12 mouse cellular contexts compared by ENCODE assay signal in genomic region chr7:19564455-19564854, GRCm38 (mm10). TPM values are rescaled to one million over a fixed set of nuclear protein-coding genes. Genes with fewer than 3 reads are reported as not detected.
DNase-seq lines count a peak whose midpoint lies in the region; ATAC-seq and TF ChIP-seq lines count a peak whose summit lies in the region.
"Had no signal": no experiment of that assay in that cellular context is flagged by ENCODE, and none has a peak within 500 bp of the region (broad histone marks: within the 10 kb centered on the region; RNA-seq: fewer than 3 reads in every experiment).

No protein-coding gene starts in this region.

- no peak overlapping the region for H3K4me2 ChIP-seq in forebrain, embryonic 13.5 days
- no peak overlapping the region for H3K4me2 ChIP-seq in lung, postnatal 0 days (replicated peaks; ENCODE audit: low read depth, low read length)
- peak overlapping the region; percentile 90 for H3K4me2 ChIP-seq in liver, embryonic 15.5 days

- peaks cover 9% of the 10 kb centered on the region for H3K9me3 ChIP-seq in forebrain, embryonic 10.5 days
- H3K9me3 ChIP-seq in forebrain, embryonic 13.5 days (replicated peaks) = 0 out of 2 replicates have a peak, but pooled peaks cover 5% of the 10 kb centered on the region
- no peaks in the 10 kb centered on the region for H3K9me3 ChIP-seq in lung, postnatal 0 days (ENCODE audit: low read length)
- no peaks in the 10 kb centered on the region for H3K9me3 ChIP-seq in liver, embryonic 15.5 days (replicated peaks)
- H3K9me3 ChIP-seq: limb, embryonic 10.5 days; midbrain, embryonic 12.5 days had no signal

- H3K4me3 ChIP-seq in forebrain, embryonic 10.5 days = 0 out of 2 replicates have a peak overlapping the region, but pooled peaks have one; percentile 100
- H3K4me3 ChIP-seq in forebrain, embryonic 13.5 days = no peak overlapping the region
- H3K4me3 ChIP-seq in lung, postnatal 0 days (ENCODE audit: low read depth, low read length) = no peak overlapping the region
- peak overlapping the region; percentile 94 for H3K4me3 ChIP-seq in liver, embryonic 15.5 days (replicated peaks)
- H3K4me3 ChIP-seq: limb, embryonic 10.5 days; midbrain, embryonic 12.5 days had no signal

- no peaks in the 10 kb centered on the region for H3K27me3 ChIP-seq in forebrain, embryonic 10.5 days (ENCODE audit: poor library complexity, severe bottlenecking)
- no peaks in the 10 kb centered on the region for H3K27me3 ChIP-seq in forebrain, embryonic 13.5 days
- no peaks in the 10 kb centered on the region for H3K27me3 ChIP-seq in lung, postnatal 0 days (replicated peaks; ENCODE audit: insufficient read depth, low read length)
- H3K27me3 ChIP-seq in liver, embryonic 15.5 days = no peaks in the 10 kb centered on the region
- H3K27me3 ChIP-seq: midbrain, embryonic 12.5 days had no signal

- peaks cover 52% of the 10 kb centered on the region for H3K36me3 ChIP-seq in forebrain, embryonic 10.5 days (replicated peaks)
- peaks cover 40% of the 10 kb centered on the region for H3K36me3 ChIP-seq in forebrain, embryonic 13.5 days (ENCODE audit: poor library complexity, severe bottlenecking)
- peaks cover 14% of the 10 kb centered on the region for H3K36me3 ChIP-seq in lung, postnatal 0 days (ENCODE audit: insufficient read depth, low read length)
- H3K36me3 ChIP-seq in liver, embryonic 15.5 days (replicated peaks) = peaks cover 47% of the 10 kb centered on the region

- 91% methylated on average over 4 of the region's 4 CpGs for WGBS in forebrain, embryonic 10.5 days
- WGBS in forebrain, embryonic 13.5 days = 88% methylated on average over 4 of the region's 4 CpGs
- WGBS in lung, postnatal 0 days = 90% methylated on average over 4 of the region's 4 CpGs
- 81% methylated on average over 4 of the region's 4 CpGs for WGBS in liver, embryonic 15.5 days (ENCODE audit: insufficient replicate concordance)

- no peak overlapping the region for H3K27ac ChIP-seq in forebrain, embryonic 10.5 days
- H3K27ac ChIP-seq in forebrain, embryonic 13.5 days = no peak overlapping the region
- H3K27ac ChIP-seq in lung, postnatal 0 days (ENCODE audit: low read length) = no peak overlapping the region
- peak overlapping the region; percentile 94 for H3K27ac ChIP-seq in liver, embryonic 15.5 days (replicated peaks)
- H3K27ac ChIP-seq: limb, embryonic 10.5 days had no signal

- no peak for TF ChIP-seq EP300 in lung, postnatal 0 days (IDR thresholded peaks at IDR 0.05)

- no peak overlapping the region for H3K9ac ChIP-seq in forebrain, embryonic 13.5 days
- H3K9ac ChIP-seq in lung, postnatal 0 days (replicated peaks; ENCODE audit: low read depth) = no peak overlapping the region
- peak overlapping the region; percentile 9; the same call in 1 of the 2 replicates for H3K9ac ChIP-seq in liver, embryonic 15.5 days
- H3K9ac ChIP-seq: midbrain, embryonic 12.5 days had no signal

- peaks cover 33% of the 10 kb centered on the region for H3K4me1 ChIP-seq in forebrain, embryonic 10.5 days
- peaks cover 32% of the 10 kb centered on the region for H3K4me1 ChIP-seq in forebrain, embryonic 13.5 days
- H3K4me1 ChIP-seq in lung, postnatal 0 days (ENCODE audit: insufficient read depth, low read depth, low read length) = peaks cover 11% of the 10 kb centered on the region
- peaks cover 68% of the 10 kb centered on the region for H3K4me1 ChIP-seq in liver, embryonic 15.5 days (replicated peaks)

- ATAC-seq in forebrain, embryonic 13.5 days = no peak
- ATAC-seq in lung, postnatal 0 days = no peak
- no peak for ATAC-seq in liver, embryonic 15.5 days (ENCODE audit: insufficient read depth)

- DNase-seq in forebrain, embryonic 10.5 days (ENCODE audit: extremely low spot score, low spot score) = no peak
- DNase-seq in lung, postnatal 0 days (ENCODE audit: low spot score) = no peak
- no peak for DNase-seq in lung, postnatal 36 days
- peak; percentile 28 for DNase-seq in MEL-GATA-1-ER (ENCODE audit: extremely low read depth, low read depth)
- DNase-seq in c-Kit-positive CD71-positive TER-119-positive erythroid progenitor cells, embryonic 14.5 days (ENCODE audit: low spot score) = no peak
- no peak for DNase-seq in kidney, adult 11 months
- DNase-seq: heart, postnatal 10 days had no signal

- peak; percentile 45 for TF ChIP-seq CTCF in lung, postnatal 0 days (IDR thresholded peaks at IDR 0.05)

RNA-seq across cellular contexts. Expression of gene Ppp1r37, which starts 1.6 kb away (rescaled TPM):
- polyA plus RNA-seq in forebrain, embryonic 10.5 days (2016; fragmentation: Nextera tagmentation; extraction: Ambion mirVana) = 20.2 and 22.2 TPM in 2 replicates
- polyA plus RNA-seq in forebrain, embryonic 13.5 days (2015; fragmentation: Nextera tagmentation; extraction: Ambion mirVana) = 22.4 and 23.6 TPM in 2 replicates
- polyA plus RNA-seq in lung, postnatal 0 days (2015; fragmentation: Nextera tagmentation; extraction: Ambion mirVana) = 19.1 and 20.3 TPM in 2 replicates
- polyA plus RNA-seq in liver, embryonic 15.5 days (2015; fragmentation: Nextera tagmentation; extraction: Ambion mirVana) = 10.2 and 15.7 TPM in 2 replicates

RNA-seq across cellular contexts. Expression of gene Zfp296, which starts 12.6 kb away (rescaled TPM):
- 0.30 and 0.47 TPM in 2 replicates for polyA plus RNA-seq in forebrain, embryonic 10.5 days (2016; fragmentation: Nextera tagmentation; extraction: Ambion mirVana)
- polyA plus RNA-seq in forebrain, embryonic 13.5 days (2015; fragmentation: Nextera tagmentation; extraction: Ambion mirVana) = 0.23 and 0.35 TPM in 2 replicates
- 0.76 and 0.88 TPM in 2 replicates for polyA plus RNA-seq in lung, postnatal 0 days (2015; fragmentation: Nextera tagmentation; extraction: Ambion mirVana)
- 0.60 and 0.81 TPM in 2 replicates for polyA plus RNA-seq in liver, embryonic 15.5 days (2015; fragmentation: Nextera tagmentation; extraction: Ambion mirVana)

RNA-seq across cellular contexts. Expression of gene Gemin7, which starts 12.9 kb away (rescaled TPM):
- polyA plus RNA-seq in forebrain, embryonic 10.5 days (2016; fragmentation: Nextera tagmentation; extraction: Ambion mirVana) = 180 and 186 TPM in 2 replicates
- 130 TPM in 2 replicates for polyA plus RNA-seq in forebrain, embryonic 13.5 days (2015; fragmentation: Nextera tagmentation; extraction: Ambion mirVana)
- 161 and 163 TPM in 2 replicates for polyA plus RNA-seq in lung, postnatal 0 days (2015; fragmentation: Nextera tagmentation; extraction: Ambion mirVana)
- 79.6 and 90.9 TPM in 2 replicates for polyA plus RNA-seq in liver, embryonic 15.5 days (2015; fragmentation: Nextera tagmentation; extraction: Ambion mirVana)

RNA-seq across cellular contexts. Expression of gene Clasrp, which starts 39.8 kb away (rescaled TPM):
- polyA plus RNA-seq in forebrain, embryonic 10.5 days (2016; fragmentation: Nextera tagmentation; extraction: Ambion mirVana) = 53.6 and 54.0 TPM in 2 replicates
- 54.0 and 55.7 TPM in 2 replicates for polyA plus RNA-seq in forebrain, embryonic 13.5 days (2015; fragmentation: Nextera tagmentation; extraction: Ambion mirVana)
- 22.6 and 23.8 TPM in 2 replicates for polyA plus RNA-seq in lung, postnatal 0 days (2015; fragmentation: Nextera tagmentation; extraction: Ambion mirVana)
- polyA plus RNA-seq in liver, embryonic 15.5 days (2015; fragmentation: Nextera tagmentation; extraction: Ambion mirVana) = 12.2 and 13.4 TPM in 2 replicates

RNA-seq across cellular contexts. Expression of gene Nkpd1, which starts 46.8 kb away (rescaled TPM):
- 0.06 and 0.12 TPM in 2 replicates for polyA plus RNA-seq in forebrain, embryonic 10.5 days (2016; fragmentation: Nextera tagmentation; extraction: Ambion mirVana)
- polyA plus RNA-seq in forebrain, embryonic 13.5 days (2015; fragmentation: Nextera tagmentation; extraction: Ambion mirVana) = 0.15 and 0.21 TPM in 2 replicates
- 0.05 and 0.15 TPM in 2 replicates for polyA plus RNA-seq in lung, postnatal 0 days (2015; fragmentation: Nextera tagmentation; extraction: Ambion mirVana)
- polyA plus RNA-seq in liver, embryonic 15.5 days (2015; fragmentation: Nextera tagmentation; extraction: Ambion mirVana) = not detected in 2 replicates
- polyA plus RNA-seq: embryonic facial prominence, embryonic 11.5 days had no signal

Comparison
In these comparisons a context has a peak if more than half of its experiments do, and no peak if none do; other contexts are left out.
1. H3K4me3 ChIP-seq: peak in forebrain, embryonic 10.5 days (single experiment) and liver, embryonic 15.5 days (single experiment); none in forebrain, embryonic 13.5 days (single experiment) and lung, postnatal 0 days (single experiment).